Mouse (Mus musculus): ENCODE measurements around the gene Malsu1. TPM values are rescaled to one million over a fixed set of nuclear protein-coding genes. Genes with fewer than 3 reads are reported as not detected.
A peak's percentile ranks its signal among the peaks of the same experiment; 100 is the strongest.

Gene Malsu1
- 10 to 100 TPM; 42.6 to 60.3 (median 52.1) TPM for total RNA-seq (2022)

DNA sequence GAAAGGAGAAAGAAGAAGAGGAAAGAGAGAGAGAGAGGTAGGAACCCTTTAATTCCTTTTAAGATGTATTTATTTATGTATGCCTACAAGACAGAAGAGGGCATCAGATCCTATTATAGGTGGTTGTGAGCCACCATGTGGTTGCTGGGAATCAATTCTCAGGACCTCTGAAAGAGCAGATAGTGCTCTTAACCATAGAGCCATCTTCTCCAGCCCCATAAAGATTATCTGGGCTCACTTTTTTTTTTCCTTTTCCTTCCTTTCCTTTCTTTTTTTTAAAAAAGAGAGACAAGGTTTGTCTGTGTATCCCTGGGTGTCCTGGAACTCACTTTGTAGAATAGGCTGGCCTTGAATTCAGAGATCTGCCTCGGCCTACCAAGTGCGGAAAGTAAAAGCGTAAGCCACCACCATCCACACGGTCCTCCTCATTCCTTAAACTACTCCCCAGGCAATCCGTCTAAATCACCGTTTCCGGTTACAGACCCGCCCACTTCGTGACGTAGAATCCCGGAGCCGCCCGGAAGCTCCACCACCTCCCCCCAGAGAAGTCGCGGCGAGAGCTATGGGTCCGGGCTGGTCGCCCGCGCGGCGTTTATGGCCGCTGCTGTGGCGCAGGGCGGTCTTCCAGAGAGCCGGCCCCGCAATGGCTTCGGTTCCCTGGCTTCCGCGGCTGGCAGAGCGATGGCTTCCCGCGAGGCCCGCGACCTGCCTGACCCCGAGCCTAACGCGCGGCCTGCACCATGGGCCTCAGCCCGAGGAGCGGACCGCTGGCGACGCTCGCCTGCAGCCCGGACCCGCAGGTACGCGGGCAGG lies at the start of gene Malsu1:
TSS of gene Malsu1 (plus strand) at position 492 of the 813 bp plus-strand sequence.
- DNase-seq (ENCODE audit: low spot score in 2 of 2) = peak; percentile 91 to 92

DNA sequence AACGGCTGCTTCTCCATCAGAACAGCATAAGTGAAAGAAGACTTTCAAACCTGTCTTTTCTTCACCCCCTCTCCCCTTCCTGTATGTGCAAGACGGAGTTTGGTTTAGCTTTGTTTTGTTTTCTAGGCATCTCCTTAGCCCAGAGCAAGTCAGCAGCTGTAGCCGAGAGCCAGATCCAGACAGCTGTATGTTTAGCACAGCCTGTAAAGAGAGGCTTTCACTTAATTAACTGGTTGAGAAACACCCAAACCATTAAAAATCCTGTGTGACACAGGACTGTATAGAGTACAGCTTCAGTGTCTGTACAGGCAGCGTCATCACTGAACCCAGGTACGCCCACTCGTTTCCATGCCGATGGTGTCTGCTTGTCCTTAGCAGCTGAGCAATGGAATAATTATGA lies 48.3 kb upstream of the Malsu1 start:
- no peak for DNase-seq (ENCODE audit: low spot score in 2 of 2)

DNA sequence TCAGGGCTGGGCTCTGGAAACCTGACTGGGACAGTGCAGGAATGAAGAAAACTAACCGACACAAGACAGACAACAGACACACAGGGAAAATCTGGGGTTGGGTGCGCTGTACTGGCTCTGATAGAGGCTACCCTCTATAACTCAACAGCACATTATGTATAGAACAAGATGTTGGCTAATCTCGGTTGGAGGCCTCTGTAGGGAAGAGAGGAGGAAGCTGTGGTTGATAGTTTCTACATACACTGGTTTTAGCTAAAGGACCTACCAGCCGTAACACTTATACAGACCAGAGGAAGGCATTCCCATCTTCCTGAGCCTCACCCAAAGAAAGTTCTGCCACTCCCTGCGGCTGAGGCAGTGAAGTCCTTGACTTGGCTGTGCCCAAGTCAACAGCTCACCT lies 47.1 kb upstream of the Malsu1 start:
- DNase-seq (ENCODE audit: low spot score in 2 of 2) = no peak

DNA sequence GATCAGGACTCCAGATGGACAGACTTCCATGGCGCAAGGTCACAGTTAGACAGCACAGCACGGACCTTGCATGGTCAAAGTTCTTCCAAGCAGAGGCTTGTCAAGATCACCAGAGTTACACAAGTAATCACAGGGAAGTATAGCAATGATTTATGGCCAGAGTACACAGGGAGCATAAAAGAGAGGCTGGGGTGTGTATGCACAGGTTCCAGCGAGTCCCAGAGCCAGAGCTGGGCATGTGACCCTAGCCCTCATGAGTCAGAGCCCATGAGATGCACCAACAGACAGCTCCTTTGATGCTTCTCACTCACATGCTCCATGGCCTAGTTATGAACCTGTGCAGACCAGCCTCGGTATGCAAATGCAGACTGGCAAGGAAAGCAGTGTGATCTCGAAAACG lies 45.6 kb upstream of the Malsu1 start:
- no peak for DNase-seq (ENCODE audit: low spot score in 2 of 2)

DNA sequence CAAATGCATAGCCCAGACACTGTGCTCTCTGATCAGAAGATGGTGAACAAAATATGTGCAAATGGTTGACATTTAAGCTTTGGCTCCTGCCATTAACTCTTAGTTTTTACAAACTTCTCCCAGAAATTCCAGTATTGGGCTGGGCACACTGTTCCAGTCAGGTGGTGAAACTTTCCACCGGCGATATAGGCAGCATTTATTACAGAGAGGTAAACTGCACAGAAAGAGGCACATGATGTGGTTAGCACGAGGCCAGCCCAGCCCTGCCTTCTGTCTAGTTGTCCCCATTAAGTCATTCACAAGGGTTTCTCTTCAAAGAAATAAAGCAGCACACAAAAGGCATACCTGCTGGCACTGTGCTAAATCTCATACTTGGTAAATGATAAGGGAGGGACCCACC lies 44.9 kb upstream of the Malsu1 start:
- DNase-seq (ENCODE audit: low spot score in 2 of 2) = no peak

DNA sequence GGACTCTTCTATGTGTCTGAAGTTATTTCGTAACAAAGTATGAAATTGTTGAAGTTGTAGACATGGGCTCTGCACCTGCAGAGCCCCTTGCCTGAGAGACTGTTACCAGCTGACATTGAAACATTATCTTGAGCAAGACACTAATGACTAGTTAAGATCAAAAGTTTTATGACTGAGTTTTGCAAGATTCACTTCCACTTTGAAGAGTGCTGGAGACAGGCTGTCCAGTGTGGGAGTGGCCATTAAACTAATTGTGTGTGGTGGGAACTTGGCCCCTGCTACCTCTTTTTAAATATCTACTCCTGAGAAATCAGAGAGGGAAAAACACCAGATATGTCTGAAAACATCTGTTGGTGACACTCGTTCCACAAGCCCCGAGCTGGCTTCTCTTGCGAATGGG lies 42.4 kb upstream of the Malsu1 start:
- no peak for DNase-seq (ENCODE audit: low spot score in 2 of 2)

DNA sequence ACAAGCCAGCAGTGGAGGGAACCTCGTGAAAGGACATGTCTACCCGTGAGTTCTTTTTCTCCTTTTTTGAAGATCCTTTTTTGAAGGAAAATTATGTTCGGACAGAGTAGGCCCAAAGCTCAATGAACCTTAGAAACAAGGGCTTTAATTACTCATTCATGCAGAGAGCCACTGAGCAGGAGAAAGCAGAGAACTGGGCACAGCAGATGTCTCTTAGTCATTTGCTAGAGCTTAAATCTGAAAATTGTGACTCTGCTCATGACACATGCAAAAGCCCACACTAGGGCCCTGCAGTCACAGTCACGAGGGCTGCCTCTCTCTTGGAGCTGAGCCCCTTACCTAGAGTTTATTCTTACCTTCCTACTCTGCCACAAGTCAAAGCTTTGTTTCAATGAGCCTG lies 40.8 kb upstream of the Malsu1 start:
- DNase-seq (ENCODE audit: low spot score in 2 of 2) = no peak

DNA sequence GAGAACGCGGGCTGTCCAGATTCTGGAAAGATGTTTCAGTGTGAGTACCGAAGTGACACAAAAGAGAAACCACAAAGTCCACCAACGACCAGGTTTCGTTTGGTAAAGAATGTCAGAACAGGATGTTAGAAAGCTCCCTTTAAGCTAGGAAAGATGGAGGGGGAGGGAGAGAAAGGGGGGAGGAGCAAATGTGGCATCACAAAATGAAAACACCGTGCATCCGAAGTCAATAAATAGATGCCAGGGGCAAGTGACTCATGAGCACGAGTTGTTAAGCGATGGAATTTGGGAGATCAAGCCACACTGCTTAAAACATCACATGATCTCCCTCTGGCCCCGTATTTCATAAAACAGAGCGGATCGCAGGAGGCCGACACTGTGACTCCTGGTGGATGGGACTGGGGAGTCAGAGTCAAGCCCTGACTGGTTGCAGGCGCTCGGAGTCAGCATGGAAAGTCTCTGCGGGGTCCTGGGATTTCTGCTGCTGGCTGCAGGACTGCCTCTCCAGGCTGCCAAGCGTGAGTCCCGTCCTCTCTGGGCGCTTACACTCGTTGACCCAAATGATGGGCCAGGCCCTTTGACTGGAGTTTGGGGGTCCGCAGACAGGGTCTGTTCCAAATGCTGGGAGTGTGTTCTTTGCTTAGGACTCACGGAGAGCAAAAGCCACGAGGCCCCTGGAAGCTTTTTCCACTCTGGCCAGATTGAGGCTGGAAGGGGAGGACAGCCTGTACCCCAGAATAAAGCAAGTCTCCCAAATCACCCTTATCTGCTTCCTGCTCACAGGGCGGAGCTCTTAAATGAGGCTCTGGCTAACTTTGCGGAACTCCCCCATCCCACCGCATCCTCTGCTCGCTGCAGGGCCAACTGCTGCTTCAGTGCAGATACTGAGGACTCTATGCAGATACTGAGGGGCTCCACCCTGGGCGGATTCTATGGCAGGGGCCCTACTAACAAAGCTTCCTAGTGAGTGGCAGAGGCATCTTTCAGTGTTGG lies 37.0 kb upstream of the Malsu1 start, which contains the start of gene Gpnmb:
TSS of gene Gpnmb (plus strand) at position 272 of the 993 bp plus-strand sequence.
- no peak for DNase-seq (ENCODE audit: low spot score in 2 of 2)

DNA sequence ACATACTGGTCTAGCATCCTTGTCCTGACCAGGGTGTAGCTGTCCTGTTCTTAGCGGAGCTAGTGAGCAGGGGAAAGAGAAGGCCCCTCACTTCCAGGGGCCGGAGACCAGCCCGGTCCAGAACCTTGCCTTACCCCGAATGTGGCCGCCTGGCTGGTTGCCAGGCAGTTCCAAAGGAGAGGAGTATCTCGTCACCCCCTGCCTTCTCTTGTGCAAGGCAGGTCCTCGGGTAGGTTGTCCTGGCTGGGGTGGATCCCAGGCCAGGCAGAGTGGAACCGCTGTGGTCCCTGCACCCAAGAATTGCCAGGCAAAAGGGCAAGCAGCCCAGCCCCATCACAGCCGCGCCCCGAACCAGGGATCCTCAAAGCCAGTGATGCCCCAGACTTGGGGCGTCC lies 36.3 kb upstream of the Malsu1 start:
- no peak for DNase-seq (ENCODE audit: low spot score in 2 of 2)

DNA sequence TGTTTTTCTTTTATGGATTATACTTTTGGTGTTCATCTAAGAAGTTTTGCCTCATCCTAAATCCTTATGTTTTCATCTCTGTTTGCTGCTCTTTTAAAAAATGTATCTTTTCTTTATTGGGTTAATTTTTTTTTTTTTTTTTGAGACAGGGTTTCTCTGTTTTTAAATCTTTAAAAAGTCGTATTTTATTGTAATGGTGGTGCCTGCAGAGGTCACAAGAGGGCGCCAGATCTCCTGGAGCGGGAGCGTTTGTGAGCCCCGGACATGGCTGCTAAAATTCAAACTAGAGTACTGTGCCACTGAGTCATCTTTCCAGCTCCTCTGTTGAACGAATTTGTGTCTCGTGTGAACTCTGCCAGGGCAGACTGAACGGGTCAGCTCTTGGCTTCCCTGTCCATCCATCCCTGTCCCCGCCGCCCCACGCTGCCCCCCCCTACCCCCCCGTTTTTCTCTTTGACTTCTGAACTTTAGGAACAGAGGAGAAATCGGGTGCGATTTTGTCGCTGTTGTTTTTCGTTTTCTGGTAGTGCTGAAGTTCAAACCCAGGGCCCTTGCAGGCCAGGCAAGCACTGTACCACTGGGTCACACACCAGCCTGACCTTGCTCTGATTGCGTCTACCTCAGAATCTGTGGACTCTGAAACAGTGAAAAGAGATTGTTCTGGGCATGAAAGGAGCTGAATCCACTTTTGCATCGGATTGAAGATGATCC lies 34.0 kb upstream of the Malsu1 start:
- DNase-seq (ENCODE audit: low spot score in 2 of 2) = peak in 1 of 2 experiments; percentile 11

DNA sequence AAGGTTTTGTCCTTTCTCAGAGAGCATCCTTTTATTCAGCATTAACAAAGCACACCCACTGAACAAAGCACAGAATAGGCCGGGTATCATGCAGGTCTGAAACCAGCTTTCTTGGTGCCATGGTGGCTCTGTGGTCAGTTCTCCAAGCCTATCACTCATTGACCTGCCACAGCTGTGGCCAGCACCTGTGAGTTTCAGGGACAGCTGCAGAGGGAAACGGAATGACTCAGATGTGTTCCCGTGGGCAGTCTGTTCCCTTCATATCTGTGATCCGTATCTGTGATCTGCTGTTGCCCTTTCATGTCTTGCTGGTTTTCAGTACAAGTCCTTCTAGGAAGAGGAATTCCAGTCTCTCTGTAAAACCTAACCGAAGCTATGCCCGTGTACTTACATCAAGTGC lies 27.1 kb upstream of the Malsu1 start:
- DNase-seq (ENCODE audit: low spot score in 2 of 2) = no peak

DNA sequence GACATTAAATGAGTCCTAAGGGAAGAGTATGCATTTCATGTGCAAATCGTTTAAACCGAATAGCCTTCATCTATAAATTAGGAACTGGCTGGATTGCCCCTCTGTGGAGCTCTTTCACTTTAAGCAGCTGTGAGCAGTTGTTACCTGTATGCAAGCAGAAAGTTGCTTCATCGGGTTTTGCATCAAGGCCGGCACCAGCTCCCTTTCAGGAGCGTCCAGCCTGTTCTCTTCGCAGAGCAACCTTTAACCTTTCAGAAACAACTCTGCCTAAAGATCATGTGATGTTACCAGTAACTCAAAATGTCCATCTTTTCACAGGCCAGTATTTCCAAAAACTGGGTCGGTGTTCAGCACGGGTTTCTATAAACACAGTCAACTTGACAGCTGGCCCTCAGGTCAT lies 26.6 kb upstream of the Malsu1 start:
- no peak for DNase-seq (ENCODE audit: low spot score in 2 of 2)

DNA sequence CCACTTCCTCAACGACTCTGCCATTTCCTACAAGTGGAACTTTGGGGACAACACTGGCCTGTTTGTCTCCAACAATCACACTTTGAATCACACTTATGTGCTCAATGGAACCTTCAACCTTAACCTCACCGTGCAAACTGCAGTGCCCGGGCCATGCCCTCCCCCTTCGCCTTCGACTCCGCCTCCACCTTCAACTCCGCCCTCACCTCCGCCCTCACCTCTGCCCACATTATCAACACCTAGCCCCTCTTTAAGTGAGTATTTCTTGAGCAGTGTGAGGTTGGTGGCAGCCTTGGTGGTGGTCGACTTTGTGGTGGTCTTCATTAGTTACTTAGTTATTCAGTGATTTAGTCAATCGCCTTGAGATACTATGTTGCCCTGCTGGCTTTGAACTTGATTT lies 25.7 kb upstream of the Malsu1 start:
- DNase-seq (ENCODE audit: low spot score in 2 of 2) = no peak

DNA sequence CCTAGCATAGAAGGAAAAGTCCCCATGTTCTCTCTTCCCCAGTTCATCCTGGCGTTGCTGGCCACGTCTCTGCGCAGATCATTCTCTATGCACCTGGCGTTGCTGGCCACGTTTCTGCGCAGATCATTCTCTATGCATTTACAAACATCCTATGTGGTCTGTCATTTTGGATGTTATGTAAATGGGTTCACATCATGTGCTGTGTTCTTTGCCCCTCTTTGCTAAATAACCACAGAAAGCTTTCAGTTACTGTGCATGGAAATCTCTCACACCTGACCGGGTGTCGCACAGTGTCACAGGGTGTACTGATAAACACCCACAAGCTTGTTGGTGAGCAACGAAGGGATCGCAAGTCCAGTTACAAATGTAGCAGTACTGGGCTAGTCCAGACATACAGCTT lies 25.2 kb upstream of the Malsu1 start:
- no peak for DNase-seq (ENCODE audit: low spot score in 2 of 2)

DNA sequence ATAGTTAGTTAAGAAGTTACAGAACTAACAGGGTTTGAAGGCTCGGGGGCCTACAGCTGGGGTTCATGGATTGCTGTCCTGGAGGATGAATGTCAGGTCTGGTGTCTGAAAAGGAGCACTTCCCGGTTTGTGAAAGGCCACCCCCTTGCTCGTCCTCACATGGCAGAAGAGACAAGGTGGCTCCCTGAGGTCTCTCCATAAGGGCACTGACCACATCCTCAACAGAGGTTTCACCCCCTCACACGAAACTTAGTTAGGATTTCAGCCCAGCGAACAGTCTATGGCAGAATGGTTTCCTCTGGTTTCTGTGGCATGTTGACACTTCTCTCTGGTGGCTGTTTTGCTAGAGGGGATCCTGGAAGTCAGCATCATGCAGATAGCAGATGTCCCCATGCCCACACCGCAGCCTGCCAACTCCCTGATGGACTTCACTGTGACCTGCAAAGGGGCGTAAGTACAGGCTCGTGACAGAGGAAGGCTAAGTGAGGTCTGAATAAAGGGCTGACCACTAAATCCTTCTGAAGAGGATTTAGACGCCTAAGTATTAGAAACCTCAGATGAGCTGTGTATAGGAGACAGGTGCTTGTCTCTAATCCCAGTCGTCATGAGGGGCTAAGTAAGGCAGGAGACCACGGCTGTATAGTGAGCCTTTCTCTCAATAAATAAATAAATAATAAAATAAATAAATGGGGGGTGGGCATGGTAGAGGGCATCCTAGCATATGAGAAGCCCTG lies 22.8 kb upstream of the Malsu1 start:
- no peak for DNase-seq (ENCODE audit: low spot score in 2 of 2)

DNA sequence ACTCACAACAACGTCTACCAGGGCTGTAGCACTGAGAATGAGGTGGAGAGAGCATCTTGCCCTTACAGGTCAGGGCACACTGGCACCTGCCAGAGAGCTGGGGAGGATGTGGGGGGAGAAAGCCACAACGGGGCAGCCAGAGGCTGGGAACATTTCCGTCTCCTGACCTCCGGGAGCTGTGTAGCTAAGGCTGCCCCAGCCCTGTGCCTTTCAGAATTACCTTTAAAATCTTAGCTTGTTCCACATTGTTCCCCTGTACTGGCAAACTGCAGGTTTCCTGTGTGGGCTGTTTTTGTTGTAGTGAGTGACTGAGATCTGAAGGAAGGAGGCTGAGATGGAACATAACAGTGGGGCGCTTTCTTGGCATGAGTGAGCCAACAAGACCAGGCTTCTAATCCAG lies 21.4 kb upstream of the Malsu1 start:
- no peak for DNase-seq (ENCODE audit: low spot score in 2 of 2)

DNA sequence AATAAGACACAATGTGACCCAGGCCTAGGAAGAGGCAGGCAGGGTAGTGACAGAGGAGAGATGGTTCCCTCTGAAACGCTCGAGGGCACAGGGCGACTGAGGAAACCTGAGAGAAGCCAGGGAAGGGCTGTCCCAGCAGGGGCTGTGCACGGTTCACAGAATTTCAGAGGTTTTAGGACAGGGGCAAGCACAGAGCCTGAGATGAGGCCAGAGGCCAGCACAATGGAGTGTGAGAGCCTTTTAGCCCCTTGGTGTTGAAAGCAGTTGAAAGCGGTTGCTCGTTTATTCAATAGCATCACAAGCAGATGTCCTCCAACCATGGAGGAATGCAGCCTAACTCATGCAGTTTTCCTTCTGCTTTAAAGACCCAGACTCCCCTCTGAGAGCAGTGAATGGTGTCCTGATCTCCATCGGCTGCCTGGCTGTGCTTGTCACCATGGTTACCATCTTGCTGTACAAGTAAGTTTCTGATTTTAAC lies 18.3 kb upstream of the Malsu1 start:
- DNase-seq (ENCODE audit: low spot score in 2 of 2) = no peak

DNA sequence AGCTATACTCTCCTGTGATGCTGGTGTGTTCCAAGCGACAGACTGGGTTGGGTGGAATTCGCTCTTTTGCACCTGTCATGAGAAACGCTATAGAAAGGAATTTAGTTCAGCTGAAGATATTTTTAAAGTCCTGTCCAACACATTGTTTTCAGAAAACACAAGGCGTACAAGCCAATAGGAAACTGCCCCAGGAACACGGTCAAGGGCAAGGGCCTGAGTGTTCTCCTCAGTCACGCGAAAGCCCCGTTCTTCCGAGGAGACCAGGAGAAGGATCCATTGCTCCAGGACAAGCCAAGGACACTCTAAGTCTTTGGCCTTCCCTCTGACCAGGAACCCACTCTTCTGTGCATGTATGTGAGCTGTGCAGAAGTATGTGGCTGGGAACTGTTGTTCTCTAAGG lies 17.6 kb upstream of the Malsu1 start:
- no peak for DNase-seq (ENCODE audit: low spot score in 2 of 2)

DNA sequence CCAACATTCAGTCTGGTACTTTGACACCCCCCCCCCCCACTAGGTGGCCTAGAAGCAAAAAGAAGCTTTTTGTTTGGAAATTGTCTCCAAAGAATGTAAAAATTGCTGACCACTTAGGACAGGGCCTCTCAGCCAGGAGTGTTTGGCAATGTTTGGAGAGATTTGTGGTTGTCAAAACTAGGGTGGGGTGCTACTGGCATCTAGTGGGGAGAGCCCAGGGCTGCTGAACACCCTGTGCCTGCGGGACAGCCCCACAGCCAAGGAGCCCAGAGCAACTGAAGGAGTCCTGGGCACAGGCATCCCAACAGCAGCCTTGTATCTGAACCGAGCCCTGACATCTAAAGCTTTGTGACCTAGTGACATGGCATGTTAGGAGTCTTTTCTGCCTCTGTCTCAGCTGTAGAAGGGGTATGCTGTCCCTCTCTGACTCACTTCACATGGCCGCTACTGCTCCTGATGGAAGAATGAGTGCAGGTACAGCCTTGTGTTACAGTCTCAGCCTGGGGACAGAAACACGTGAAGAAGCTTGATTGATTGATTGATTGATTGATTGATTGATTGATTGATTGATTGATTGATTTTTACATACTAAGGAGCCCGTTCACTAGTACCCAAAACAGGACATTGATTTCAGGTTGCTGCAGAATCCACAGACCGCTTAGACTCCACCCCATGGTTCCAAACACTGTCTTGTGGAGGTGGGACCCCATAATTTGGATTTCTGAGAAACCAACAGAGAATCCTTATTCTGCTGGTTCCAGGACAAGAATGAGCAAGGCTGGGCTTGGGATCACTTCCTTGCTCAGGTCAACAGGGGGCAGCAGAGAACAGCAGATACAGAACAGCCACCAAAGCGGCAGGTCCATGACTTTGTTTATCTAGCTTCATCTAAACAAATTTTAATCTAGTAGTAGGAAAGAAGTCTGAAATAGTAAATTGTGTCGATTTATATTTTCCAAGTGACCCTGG lies 16.3 kb upstream of the Malsu1 start:
- DNase-seq (ENCODE audit: low spot score in 2 of 2) = no peak

DNA sequence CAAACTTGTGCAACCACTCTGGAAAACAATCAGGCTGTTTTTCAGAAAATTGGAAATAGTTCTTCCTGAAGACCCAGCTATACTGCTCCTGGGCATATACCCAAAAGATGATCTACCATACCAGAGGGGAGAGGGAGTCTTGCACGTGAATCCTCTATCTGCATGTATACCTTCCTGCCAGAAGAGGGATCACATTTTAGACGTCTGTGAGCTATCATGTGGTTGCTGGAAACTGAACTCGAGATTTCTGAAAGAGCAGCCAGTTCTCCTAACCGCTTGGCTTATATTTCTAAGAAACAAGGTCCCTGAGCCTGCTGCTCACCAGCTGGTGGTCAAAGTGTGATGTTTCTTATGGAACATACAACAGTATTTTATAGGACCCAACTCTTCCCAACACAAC lies 5.2 kb upstream of the Malsu1 start:
- no peak for DNase-seq (ENCODE audit: low spot score in 2 of 2)

Measured in gastrocnemius, adult 8-10 months (tissue).